Mouse (Mus musculus): ENCODE results near the gene Gm20914.
"Not testable (repeated sequence)": the region's sequence is repeated elsewhere in the genome, so short reads cannot be mapped to it uniquely, and the experiment has no call there.

The Gm20914 gene

GRCm38 (mm10) chrY:5725678-5726077 is at the start of gene Gm20914:
TSS of gene Gm20914 (plus strand) at chrY:5725978.
- not testable (repeated sequence) for DNase-seq
